Mouse (Mus musculus) ovary, adult 18-20 months (tissue): ENCODE data around the gene Fbxl13.
A peak's percentile ranks its signal among the peaks of the same experiment; 100 is the strongest.
"Not testable (repeated sequence)": the region's sequence is repeated elsewhere in the genome, so short reads cannot be mapped to it uniquely, and the experiment has no call there.

Experiments used
- DNase-seq: peaks from one replicate; pipeline ENCODE4 v3.0.0; 2022; ENCODE audit warnings: low spot score, mixed read lengths

Gene Fbxl13

GRCm38 (mm10) chr5:21656912-21657311 lies 11.5 kb upstream of the Fbxl13 start:
- DNase-seq: no peak

- DNase-seq: no peak
Measured at GRCm38 (mm10) chr5:21651885-21652612, 6.6 kb upstream of the Fbxl13 start.

- no peak for DNase-seq
Measured at GRCm38 (mm10) chr5:21650736-21651135, 5.3 kb upstream of the Fbxl13 start.

- no peak for DNase-seq
Measured at GRCm38 (mm10) chr5:21646133-21646491, 678 bp upstream of the Fbxl13 start.

- DNase-seq: no peak
Measured at GRCm38 (mm10) chr5:21644891-21645438, 469 bp downstream of the Fbxl13 start.

GRCm38 (mm10) chr5:21643606-21644005 lies 1.8 kb downstream of the Fbxl13 start:
- DNase-seq: no peak

GRCm38 (mm10) chr5:21640961-21641360 lies 4.5 kb downstream of the Fbxl13 start:
- DNase-seq: no peak

- no peak for DNase-seq
Measured at GRCm38 (mm10) chr5:21625916-21626315, 19.5 kb downstream of the Fbxl13 start.

GRCm38 (mm10) chr5:21616450-21617009 lies 28.9 kb downstream of the Fbxl13 start:
- no peak for DNase-seq

GRCm38 (mm10) chr5:21614299-21614698 lies 31.1 kb downstream of the Fbxl13 start:
- DNase-seq: not testable (repeated sequence)

GRCm38 (mm10) chr5:21610996-21611395 lies 34.4 kb downstream of the Fbxl13 start:
- no peak for DNase-seq

- DNase-seq: peak; percentile 10
Measured at GRCm38 (mm10) chr5:21608311-21609304, 36.8 kb downstream of the Fbxl13 start.

- no peak for DNase-seq
Measured at GRCm38 (mm10) chr5:21605936-21606335, 39.5 kb downstream of the Fbxl13 start.

- DNase-seq: no peak
Measured at GRCm38 (mm10) chr5:21599961-21600360, 45.5 kb downstream of the Fbxl13 start.

- not testable (repeated sequence) for DNase-seq
Measured at GRCm38 (mm10) chr5:21599536-21599935, 45.9 kb downstream of the Fbxl13 start.

- no peak for DNase-seq
Measured at GRCm38 (mm10) chr5:21593201-21593709, 52.2 kb downstream of the Fbxl13 start.

GRCm38 (mm10) chr5:21592106-21592505 lies 53.3 kb downstream of the Fbxl13 start:
- DNase-seq: no peak

- no peak for DNase-seq
Measured at GRCm38 (mm10) chr5:21588220-21588619, 57.2 kb downstream of the Fbxl13 start.

- DNase-seq: no peak
Measured at GRCm38 (mm10) chr5:21587683-21588082, 57.8 kb downstream of the Fbxl13 start.

GRCm38 (mm10) chr5:21586763-21587162 lies 58.7 kb downstream of the Fbxl13 start:
- DNase-seq: no peak

GRCm38 (mm10) chr5:21578136-21578535 lies 67.3 kb downstream of the Fbxl13 start:
- DNase-seq: no peak

- no peak for DNase-seq
Measured at GRCm38 (mm10) chr5:21575210-21575550, 70.3 kb downstream of the Fbxl13 start.
